Mouse (Mus musculus): Measurements from ENCODE around the gene Ano6. TPM values are rescaled to one million over a fixed set of nuclear protein-coding genes. Genes with fewer than 3 reads are reported as not detected.

Ano6 gene
- polyA plus RNA-seq, 1 experiment from 2014 or later = 44.6 TPM

DNA sequence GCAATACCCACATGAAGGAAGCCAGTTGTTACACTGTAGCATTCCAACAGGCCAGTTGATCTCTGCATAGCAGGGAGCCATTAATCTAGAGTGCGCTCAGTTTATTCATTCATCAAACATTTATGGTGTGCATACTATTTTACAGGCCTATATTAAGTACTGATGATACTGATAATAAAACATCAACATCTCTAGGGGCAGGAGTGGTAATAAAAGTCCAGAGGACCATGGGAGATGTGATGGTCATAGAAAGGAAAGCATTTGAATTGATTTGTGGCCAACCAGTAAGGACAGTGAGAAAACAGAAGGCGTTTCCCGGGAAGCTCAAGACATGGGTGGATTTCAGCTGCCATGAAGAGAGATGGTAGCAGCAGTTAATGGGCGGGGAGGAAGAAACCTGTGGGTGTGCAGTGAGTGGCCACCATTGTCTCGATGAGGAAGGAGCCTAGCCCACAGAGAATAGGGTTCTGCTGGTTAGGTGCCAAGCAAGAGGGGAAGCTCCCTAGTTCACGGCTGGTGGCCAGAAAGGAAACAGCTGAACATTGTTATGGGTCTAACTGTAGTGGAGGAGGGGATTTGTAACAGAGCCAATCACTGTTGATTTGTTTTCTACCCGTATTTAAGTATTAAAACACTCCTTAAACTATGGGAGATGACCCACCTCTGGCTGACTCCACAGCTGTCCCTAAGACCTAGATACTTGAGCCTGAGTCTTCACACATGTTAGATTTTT lies 115.5 kb downstream of the Ano6 start:
- DNase-seq (ENCODE audit: low spot score) = no peak
- WGBS = 90% methylated on average over 7 of the region's 7 CpGs
- H3K4me3 ChIP-seq = no peak overlapping the region
- H3K36me3 ChIP-seq = peaks cover 4% of the 10 kb centered on the region; the same call in 1 of the 2 replicates
- H3K27ac ChIP-seq = no peak overlapping the region
- no peaks in the 10 kb centered on the region for H3K27me3 ChIP-seq (ENCODE audit: low read depth, poor library complexity, severe bottlenecking)
- H3K9me3 ChIP-seq (replicated peaks) = no peaks in the 10 kb centered on the region
- H3K4me1 ChIP-seq = peaks cover 10% of the 10 kb centered on the region

DNA sequence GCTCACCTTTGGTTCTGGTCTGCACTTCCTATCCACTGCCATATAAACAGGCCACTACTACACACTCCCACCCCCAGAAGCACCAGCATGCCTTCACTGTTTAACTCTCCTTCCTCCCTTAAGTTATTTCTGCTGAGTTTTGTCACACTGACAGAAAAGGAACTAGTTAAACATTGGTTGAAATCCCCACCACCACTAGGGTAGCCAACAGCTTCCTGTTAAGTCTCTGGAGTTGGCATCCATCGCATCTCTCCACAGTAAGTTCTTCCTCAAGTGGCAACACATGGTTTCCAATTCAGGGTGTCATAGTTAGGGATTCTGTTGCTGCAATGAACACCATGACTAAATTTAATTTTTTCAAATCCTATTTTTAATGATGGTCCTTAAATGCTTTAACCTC lies 116.2 kb downstream of the Ano6 start:
- Histone ChIP-seq H3K4me1 (peaks cover 10% of the 10 kb centered on the region), H3K36me3 (peaks cover 4% of the 10 kb centered on the region; the same call in 1 of the 2 replicates), H3K9me3 (replicated peaks) (no peaks in the 10 kb centered on the region), H3K27ac (no peak overlapping the region), H3K4me3 (no peak overlapping the region), H3K27me3 (ENCODE audit: low read depth, poor library complexity, severe bottlenecking) (no peaks in the 10 kb centered on the region)
- no peak for DNase-seq (ENCODE audit: low spot score)
- 97% methylated on average over 1 of the region's 1 CpGs for WGBS

DNA sequence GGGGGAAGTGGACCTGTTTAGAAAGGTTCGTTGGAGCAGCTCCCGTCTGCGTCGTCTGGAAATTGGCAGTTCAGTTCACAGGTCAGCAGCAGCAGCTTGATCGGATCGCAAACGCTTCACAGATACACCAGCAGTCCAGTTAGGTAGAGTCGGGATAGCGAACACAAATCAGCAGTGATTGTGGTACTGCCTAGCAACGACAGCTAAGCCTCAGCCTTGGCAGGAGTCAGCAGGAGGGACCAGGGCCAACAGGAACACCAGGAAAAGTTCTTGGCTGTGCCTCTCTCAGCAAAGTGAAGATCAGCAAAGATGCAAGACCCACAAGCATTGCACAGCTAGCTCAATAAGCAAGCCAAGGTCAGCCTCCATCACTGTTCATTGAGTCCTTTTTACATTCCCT lies 116.7 kb downstream of the Ano6 start:
- WGBS = 85% methylated on average over 10 of the region's 10 CpGs
- Histone ChIP-seq H3K27ac (no peak overlapping the region), H3K9me3 (replicated peaks) (no peaks in the 10 kb centered on the region), H3K36me3 (peaks cover 5% of the 10 kb centered on the region), H3K4me3 (no peak overlapping the region), H3K4me1 (peaks cover 10% of the 10 kb centered on the region), H3K27me3 (ENCODE audit: low read depth, poor library complexity, severe bottlenecking) (no peaks in the 10 kb centered on the region)
- no peak for DNase-seq (ENCODE audit: low spot score)

DNA sequence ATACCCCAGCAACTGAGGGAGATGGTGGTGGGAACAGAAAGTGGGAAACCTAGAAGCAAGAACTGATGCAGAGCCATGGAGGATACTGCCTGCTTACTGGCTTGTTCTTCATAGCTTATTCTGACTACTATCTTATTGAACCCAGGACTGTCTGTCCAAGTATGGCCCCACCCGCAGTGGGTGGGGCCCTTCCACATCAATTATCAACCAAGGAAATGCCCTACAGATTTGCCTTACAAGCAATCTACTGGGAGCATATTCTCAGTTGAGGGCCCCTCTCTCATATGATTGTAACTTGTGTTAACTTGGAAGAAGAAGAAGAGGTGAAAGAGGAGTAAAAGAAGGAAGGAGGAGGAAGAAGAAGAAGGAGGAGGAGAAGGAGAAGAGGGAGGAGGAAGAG lies 117.3 kb downstream of the Ano6 start:
- Histone ChIP-seq H3K4me1 (peaks cover 10% of the 10 kb centered on the region), H3K4me3 (no peak overlapping the region), H3K36me3 (peaks cover 11% of the 10 kb centered on the region), H3K27me3 (ENCODE audit: low read depth, poor library complexity, severe bottlenecking) (no peaks in the 10 kb centered on the region), H3K27ac (no peak overlapping the region), H3K9me3 (replicated peaks) (no peaks in the 10 kb centered on the region)
- DNase-seq (ENCODE audit: low spot score) = no peak
- 97% methylated on average over 1 of the region's 1 CpGs for WGBS

DNA sequence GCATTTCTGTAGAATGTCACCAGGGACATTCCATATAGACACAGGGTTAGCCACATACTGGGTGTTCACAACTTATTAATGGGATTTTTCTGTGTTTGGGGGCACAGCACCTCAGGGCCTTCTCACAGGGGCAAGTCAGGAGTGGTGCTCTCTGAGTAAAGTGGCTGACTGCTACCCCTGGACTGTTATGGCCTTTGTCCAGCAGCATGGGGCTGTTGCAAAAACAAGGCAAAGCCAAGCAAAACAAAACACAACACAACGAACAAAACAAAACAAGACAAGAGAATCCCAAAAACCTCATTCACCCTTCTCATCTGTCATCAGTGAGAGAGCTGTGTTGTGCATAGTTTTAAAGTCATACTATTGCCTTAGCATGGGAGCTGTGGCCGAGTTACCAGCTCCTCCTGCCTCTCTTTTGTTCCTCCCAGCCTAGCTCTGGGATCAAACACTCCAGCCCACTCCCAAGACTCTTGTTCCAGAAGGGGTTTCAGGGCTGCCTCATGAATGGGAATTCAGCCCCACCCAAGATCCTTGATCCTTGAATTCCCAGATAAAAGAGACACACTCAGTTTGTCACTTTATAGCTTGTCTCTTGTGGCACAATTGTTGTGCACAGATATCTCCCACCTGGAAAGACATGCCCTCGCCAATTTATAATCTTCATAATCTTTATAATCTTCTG lies 119.6 kb downstream of the Ano6 start:
- H3K4me1 ChIP-seq = peaks cover 6% of the 10 kb centered on the region; the same call in 1 of the 2 replicates
- no peak overlapping the region for H3K4me3 ChIP-seq
- no peaks in the 10 kb centered on the region for H3K27me3 ChIP-seq (ENCODE audit: low read depth, poor library complexity, severe bottlenecking)
- 79% methylated on average over 3 of the region's 3 CpGs for WGBS
- H3K9me3 ChIP-seq (replicated peaks) = no peaks in the 10 kb centered on the region
- no peak overlapping the region for H3K27ac ChIP-seq
- DNase-seq (ENCODE audit: low spot score) = no peak
- peaks cover 23% of the 10 kb centered on the region for H3K36me3 ChIP-seq

DNA sequence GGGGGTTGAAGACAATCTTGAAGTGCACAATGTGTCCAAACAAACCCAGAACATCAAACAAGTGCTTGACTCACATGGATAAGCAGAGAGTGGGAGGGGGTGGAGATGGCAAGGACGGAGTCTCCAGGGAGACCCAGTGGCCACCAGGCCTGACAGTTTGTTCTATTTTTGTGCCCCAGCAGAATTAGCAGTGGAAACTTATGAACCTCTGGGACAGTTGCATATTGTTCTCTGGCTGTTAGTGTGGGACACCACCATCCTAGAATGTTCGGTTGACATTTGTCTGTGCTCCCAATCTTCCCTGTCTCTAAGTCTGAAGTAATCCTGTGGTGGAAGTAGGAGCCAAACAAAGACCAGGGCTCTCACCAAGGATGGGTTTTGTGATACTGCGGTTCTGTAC lies 124.3 kb downstream of the Ano6 start:
- no peaks in the 10 kb centered on the region for H3K27me3 ChIP-seq (ENCODE audit: low read depth, poor library complexity, severe bottlenecking)
- H3K36me3 ChIP-seq = peaks cover 53% of the 10 kb centered on the region
- 96% methylated on average over 3 of the region's 3 CpGs for WGBS
- H3K4me1 ChIP-seq = no peaks in the 10 kb centered on the region
- no peaks in the 10 kb centered on the region for H3K9me3 ChIP-seq (replicated peaks)
- H3K27ac ChIP-seq = no peak overlapping the region
- no peak for DNase-seq (ENCODE audit: low spot score)
- no peak overlapping the region for H3K4me3 ChIP-seq

DNA sequence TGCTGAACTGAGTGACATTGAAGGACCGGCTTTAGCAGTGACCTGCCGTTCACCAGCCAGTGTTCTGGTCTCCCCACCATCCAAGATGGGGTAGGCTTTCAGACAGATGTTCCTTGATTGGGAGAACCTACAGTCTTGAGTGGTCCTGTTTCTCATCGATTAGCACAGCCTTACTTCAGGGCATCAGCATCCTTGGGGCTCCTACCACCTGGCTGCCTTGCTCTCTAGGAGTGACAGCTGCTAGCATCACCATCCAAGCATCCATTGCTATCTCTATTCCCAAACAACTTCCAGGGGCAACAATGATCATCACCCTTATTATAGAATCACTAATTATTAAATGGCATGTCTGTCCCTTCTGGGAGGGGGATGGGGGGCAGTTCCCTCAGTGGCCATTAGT lies 124.8 kb downstream of the Ano6 start:
- Histone ChIP-seq H3K27ac (no peak overlapping the region), H3K4me3 (no peak overlapping the region), H3K36me3 (peaks cover 57% of the 10 kb centered on the region), H3K4me1 (no peaks in the 10 kb centered on the region), H3K27me3 (ENCODE audit: low read depth, poor library complexity, severe bottlenecking) (no peaks in the 10 kb centered on the region), H3K9me3 (replicated peaks) (no peaks in the 10 kb centered on the region)
- WGBS = 97% methylated on average over 3 of the region's 3 CpGs
- no peak for DNase-seq (ENCODE audit: low spot score)

DNA sequence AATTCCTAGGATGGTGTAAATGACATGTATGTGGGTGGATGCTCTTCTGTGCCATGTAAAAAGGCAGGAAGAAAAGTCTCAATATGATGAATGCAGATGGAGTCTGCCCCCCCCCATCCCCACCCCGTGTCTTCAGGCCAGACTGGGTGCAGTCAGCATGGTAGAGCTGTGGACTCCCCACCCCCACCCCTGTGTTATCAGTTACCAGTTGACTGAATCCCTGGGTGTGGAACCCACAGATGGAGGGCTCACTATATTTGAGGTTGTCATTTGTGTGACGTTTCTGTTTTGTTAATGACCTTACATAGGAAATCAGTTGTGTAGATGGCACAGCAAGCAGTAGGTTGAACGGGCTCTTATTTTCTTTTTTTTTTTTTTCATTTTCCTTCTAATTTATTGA lies 126.7 kb downstream of the Ano6 start:
- H3K4me1 ChIP-seq = no peaks in the 10 kb centered on the region
- no peaks in the 10 kb centered on the region for H3K9me3 ChIP-seq (replicated peaks)
- WGBS = 89% methylated on average over 3 of the region's 3 CpGs
- no peak overlapping the region for H3K27ac ChIP-seq
- no peaks in the 10 kb centered on the region for H3K27me3 ChIP-seq (ENCODE audit: low read depth, poor library complexity, severe bottlenecking)
- no peak for DNase-seq (ENCODE audit: low spot score)
- no peak overlapping the region for H3K4me3 ChIP-seq
- peaks cover 64% of the 10 kb centered on the region for H3K36me3 ChIP-seq

DNA sequence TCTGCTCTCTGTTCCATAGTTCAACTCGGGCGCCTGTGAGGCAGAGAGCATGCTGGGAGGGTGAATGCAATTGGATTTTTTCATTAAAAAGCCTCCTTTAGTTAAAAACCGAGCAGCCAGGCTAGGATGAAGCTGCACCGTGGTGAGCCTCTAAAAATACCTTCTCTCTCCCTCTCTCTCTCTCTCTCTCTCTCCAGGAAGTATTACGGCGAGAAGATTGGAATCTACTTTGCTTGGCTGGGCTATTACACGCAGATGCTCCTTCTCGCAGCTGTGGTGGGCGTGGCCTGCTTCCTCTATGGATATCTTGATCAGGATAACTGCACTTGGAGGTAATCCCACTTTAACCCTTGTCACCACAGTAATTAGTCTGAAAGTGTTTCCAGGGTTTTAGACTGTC lies 129.4 kb downstream of the Ano6 start:
- Histone ChIP-seq H3K4me1 (peaks cover 5% of the 10 kb centered on the region), H3K4me3 (no peak overlapping the region), H3K9me3 (replicated peaks) (no peaks in the 10 kb centered on the region), H3K27me3 (ENCODE audit: low read depth, poor library complexity, severe bottlenecking) (no peaks in the 10 kb centered on the region), H3K27ac (no peak overlapping the region), H3K36me3 (peaks cover 49% of the 10 kb centered on the region)
- DNase-seq (ENCODE audit: low spot score) = no peak
- WGBS = 88% methylated on average over 9 of the region's 9 CpGs

DNA sequence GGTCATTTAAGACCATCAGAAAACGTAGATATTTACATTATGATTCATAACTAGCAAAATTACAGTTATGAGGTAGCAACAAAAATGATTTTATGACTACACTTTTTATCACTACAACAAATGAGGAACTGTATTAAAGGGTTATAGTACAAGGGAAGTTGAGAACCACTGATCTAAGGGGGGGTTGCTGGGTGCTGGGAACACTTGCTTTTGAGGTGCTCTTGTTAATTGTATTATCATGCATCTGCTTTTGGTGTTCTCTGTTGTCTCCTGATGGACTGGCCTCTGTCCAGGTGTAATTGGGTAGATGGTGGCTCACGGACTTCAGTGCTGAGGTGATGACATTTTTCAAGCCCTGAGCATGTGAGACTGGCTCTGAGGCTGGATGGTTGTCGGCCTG lies 130.4 kb downstream of the Ano6 start:
- 90% methylated on average over 3 of the region's 3 CpGs for WGBS
- peaks cover 45% of the 10 kb centered on the region for H3K36me3 ChIP-seq
- DNase-seq (ENCODE audit: low spot score) = no peak

DNA sequence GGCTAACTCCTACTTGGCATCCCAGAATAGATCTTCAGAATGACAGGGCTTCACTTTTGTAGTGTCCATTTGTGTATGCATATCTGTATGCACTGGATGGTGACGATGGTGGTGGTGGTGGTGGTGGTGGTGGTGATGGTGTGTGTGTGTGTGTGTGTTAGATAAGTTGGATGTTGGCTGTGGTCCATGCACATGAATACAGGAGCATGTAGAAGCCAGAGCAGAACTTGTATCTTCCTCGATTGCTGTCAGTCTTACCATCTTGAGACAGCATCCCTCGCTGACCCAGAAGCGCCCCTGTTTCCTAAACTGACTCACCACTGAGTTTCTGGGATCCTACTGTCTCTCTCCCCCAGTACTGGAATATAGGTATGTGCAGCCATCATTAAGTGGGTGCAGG lies 131.0 kb downstream of the Ano6 start:
- DNase-seq (ENCODE audit: low spot score) = no peak
- no peak overlapping the region for H3K27ac ChIP-seq
- no peaks in the 10 kb centered on the region for H3K9me3 ChIP-seq (replicated peaks)
- H3K27me3 ChIP-seq (ENCODE audit: low read depth, poor library complexity, severe bottlenecking) = no peaks in the 10 kb centered on the region
- WGBS = 100% methylated on average over 4 of the region's 4 CpGs
- H3K4me3 ChIP-seq = no peak overlapping the region
- peaks cover 9% of the 10 kb centered on the region for H3K4me1 ChIP-seq
- H3K36me3 ChIP-seq = peaks cover 40% of the 10 kb centered on the region

More for the DNA sequence above, 130.4 kb downstream of the Ano6 start:
- Histone ChIP-seq H3K4me3 (no peak overlapping the region), H3K4me1 (peaks cover 8% of the 10 kb centered on the region), H3K27me3 (ENCODE audit: low read depth, poor library complexity, severe bottlenecking) (no peaks in the 10 kb centered on the region), H3K9me3 (replicated peaks) (no peaks in the 10 kb centered on the region), H3K27ac (no peak overlapping the region)

DNA sequence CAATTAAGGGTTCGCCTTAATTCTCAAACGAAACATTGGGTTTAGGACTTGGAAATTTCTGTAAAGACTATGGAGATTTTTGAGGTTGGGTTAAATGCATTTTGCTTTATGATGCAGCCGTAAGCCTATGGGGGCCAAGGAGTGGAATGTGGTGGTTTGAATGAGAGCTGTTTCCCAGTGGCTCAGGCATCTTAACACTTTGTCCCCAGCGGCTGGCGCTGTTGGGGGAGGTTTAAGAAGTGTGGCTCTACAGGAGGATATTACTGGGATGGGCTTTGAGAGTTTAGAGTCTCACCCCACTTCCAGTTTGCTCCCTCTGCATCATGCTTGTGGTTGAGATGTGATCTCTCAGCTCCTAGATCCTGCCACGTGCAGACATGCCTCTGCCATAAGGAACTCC lies 131.9 kb downstream of the Ano6 start:
- Histone ChIP-seq H3K4me3 (no peak overlapping the region), H3K9me3 (replicated peaks) (no peaks in the 10 kb centered on the region), H3K27ac (no peak overlapping the region), H3K27me3 (ENCODE audit: low read depth, poor library complexity, severe bottlenecking) (no peaks in the 10 kb centered on the region), H3K4me1 (peaks cover 11% of the 10 kb centered on the region), H3K36me3 (peaks cover 33% of the 10 kb centered on the region)
- no peak for DNase-seq (ENCODE audit: low spot score)
- WGBS = 88% methylated on average over 6 of the region's 6 CpGs

DNA sequence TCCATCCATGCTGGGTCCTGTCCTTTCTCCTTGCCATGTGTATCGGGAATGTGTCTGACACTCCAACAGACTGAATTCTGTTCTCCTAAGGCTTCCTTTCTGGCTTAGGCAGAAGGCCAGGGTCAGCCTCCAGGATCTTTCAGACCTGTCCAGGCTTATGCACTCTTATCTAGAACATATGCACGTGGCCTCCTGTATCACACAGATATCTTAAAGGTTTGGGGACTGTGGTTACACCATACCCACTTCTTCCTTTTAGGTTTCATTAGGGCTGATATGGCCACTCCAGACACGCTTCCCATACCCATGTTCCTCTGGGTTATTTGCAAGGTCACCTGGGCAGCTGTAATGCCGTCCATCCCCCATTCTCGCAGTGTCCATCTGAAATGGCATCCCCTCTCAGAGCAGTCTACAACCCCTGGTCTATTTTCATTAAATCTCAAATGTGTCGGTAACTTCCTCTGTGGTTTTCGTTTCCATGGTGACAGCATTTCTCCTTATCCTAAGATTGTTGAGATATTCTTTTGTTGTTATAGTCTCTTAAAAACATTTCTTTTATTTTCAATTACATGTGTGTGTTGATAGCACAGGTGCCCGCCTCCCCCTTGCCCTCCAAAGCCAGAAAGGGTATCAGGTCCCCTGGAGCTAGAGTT lies 134.8 kb downstream of the Ano6 start:
- H3K4me1 ChIP-seq = peaks cover 11% of the 10 kb centered on the region
- no peak overlapping the region for H3K27ac ChIP-seq
- 95% methylated on average over 8 of the region's 8 CpGs for WGBS
- no peaks in the 10 kb centered on the region for H3K27me3 ChIP-seq (ENCODE audit: low read depth, poor library complexity, severe bottlenecking)
- H3K4me3 ChIP-seq = no peak overlapping the region
- DNase-seq (ENCODE audit: low spot score) = no peak
- peaks cover 35% of the 10 kb centered on the region for H3K36me3 ChIP-seq
- no peaks in the 10 kb centered on the region for H3K9me3 ChIP-seq (replicated peaks)
